Mouse (Mus musculus): ENCODE measurements around the gene Olfr92. TPM values are rescaled to one million over a fixed set of nuclear protein-coding genes. Genes with fewer than 3 reads are reported as not detected.
"Not testable (repeated sequence)": the region's sequence is repeated elsewhere in the genome, so short reads cannot be mapped to it uniquely, and the experiment has no call there.

The Olfr92 gene
- not detected for total RNA-seq (2018; cell fraction: chromatin; rRNA removed)
- not detected for total RNA-seq (2018; cell fraction: cytosol; rRNA removed)
- not detected for total RNA-seq (2018; cell fraction: nucleus; rRNA removed)
- polyA plus RNA-seq (2018): not detected in 3 replicates

DNA sequence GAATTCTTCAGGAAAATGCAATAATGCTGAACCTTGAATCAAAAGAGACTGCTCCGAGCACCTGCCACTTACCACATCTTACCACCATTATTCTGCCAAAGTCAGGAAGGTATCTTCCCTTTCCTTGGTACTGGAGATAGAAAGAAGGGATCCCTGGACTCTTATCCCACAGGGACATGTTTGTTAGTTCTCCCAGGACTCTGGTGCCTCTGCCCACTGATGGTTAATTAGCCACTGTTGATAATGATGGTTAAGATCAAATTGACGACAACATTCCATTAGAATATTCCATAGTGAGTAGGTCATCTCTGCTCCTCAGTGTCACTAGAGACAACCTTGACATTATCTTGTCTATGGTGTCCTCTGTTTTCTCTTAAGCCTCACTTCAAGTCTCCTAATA, at the start of gene Olfr92:
Gene Olfr92, minus strand, starts transcription at position 101 of the 400 bp plus-strand sequence.
- Histone ChIP-seq H3K27ac (no peak within 1 kb of the TSS), H3K36me3 (ENCODE audit: inconsistent target) (no peaks in the 10 kb centered on the region), H3K79me2 (ENCODE audit: inconsistent target) (no peaks in the 10 kb centered on the region), H3K4me3 (ENCODE audit: inconsistent target) (no peak within 1 kb of the TSS)
- 88% methylated on average over 2 of the region's 2 CpGs for WGBS (ENCODE audit: missing documents)

DNA sequence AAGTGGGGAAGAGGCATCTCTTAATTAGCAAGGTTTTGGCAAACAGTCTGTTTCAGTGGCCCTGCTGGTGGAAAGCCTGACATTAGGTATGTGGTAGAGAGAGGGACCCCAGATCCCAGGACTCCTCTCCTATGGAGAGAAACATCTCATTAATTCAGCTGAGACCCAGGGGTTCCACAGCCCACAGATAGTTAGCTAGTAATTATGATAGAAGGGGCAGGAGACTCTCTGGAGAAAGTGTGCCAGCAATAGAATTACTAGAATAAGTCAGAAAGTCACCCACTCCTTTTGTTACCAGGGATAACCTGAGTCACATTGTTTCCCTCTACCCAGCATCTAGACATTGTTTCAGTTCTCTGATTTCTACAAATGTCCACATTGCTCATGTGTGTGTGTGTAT, 41.5 kb upstream of the Olfr92 start, which contains the start of gene Olfr93:
Gene Olfr93, minus strand, starts transcription at position 101 of the 400 bp plus-strand sequence.
- H3K79me2 ChIP-seq (ENCODE audit: inconsistent target): no peaks in the 10 kb centered on the region

DNA sequence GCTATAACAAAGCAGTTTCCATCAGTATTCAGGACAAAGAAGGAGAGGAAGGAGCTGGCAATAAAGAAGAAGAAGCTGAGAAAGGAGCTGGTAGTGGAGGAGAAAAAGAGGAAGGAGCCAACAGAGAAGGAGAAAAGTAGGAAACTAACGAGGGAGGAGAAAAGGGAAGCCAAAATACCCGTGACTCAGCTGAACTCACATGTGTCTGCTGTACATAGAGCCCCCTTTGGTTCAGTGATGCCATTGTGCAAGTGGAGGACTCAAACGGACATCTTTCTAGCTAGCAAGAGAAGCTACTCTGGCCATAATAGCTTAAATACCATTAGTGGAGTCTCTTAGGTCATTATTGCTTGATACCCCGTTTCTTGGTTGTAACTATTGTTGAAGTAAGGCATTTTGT, 11.5 kb upstream of the Olfr92 start:
- not testable (repeated sequence) for H3K27ac ChIP-seq; H3K4me3 ChIP-seq (ENCODE audit: inconsistent target); H3K79me2 ChIP-seq (ENCODE audit: inconsistent target); H3K36me3 ChIP-seq (ENCODE audit: inconsistent target)
- WGBS (ENCODE audit: missing documents): 22% methylated on average over 4 of the region's 4 CpGs

More for the DNA sequence above, 41.5 kb upstream of the Olfr92 start, which contains the start of gene Olfr93:
- H3K4me3 ChIP-seq (ENCODE audit: inconsistent target): no peak within 1 kb of the TSS
- H3K27ac ChIP-seq: no peak within 1 kb of the TSS
- H3K36me3 ChIP-seq (ENCODE audit: inconsistent target): no peaks in the 10 kb centered on the region

DNA sequence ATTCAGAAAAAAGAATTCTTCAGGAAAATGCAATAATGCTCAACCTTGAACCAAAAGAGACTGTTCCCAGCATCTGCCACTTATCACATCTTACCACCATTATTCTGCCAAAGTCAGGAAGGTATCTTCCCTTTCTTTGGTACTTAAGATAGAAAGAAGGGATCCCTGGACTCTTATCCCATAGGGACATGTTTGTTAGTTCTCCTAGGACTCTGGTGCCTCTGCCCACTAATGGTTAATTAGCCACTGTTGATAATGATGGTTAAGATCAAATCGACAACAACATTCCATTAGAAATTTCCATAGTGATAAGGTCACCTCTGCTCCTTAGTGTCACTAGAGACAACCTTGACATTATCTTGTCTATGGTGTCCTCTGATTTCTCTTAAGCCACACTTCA, 21.7 kb downstream of the Olfr92 start, which contains the start of gene Olfr91:
Gene Olfr91, minus strand, starts transcription at position 101 of the 400 bp plus-strand sequence.
- WGBS (ENCODE audit: missing documents): 100% methylated on average over 1 of the region's 1 CpGs
- H3K79me2 ChIP-seq (ENCODE audit: inconsistent target): no peaks in the 10 kb centered on the region

DNA sequence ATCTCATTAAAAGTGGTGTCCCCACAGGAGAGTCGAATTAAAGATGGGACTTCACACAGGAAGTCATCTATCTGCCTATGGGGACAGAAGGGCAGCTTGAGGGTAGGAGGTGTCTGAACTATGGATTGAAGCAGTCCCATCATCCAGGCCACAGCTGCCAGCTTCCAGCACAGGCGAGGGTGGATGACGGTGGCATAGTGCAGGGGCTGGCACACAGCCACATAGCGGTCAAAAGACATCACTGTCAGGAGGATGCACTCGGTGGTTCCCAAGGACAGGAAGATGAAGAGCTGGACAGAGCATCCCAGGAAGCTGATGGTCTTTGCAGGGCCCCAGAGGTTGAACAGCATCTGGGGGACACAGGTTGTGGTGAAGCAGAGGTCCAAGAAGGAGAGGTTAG, 26.6 kb downstream of the Olfr92 start:
- no peaks in the 10 kb centered on the region for H3K36me3 ChIP-seq (ENCODE audit: inconsistent target)
- 91% methylated on average over 4 of the region's 5 CpGs for WGBS (ENCODE audit: missing documents)
- no peak overlapping the region for H3K4me3 ChIP-seq (ENCODE audit: inconsistent target)
- no peaks in the 10 kb centered on the region for H3K79me2 ChIP-seq (ENCODE audit: inconsistent target)
- no peak overlapping the region for H3K27ac ChIP-seq

More for the DNA sequence above, 21.7 kb downstream of the Olfr92 start, which contains the start of gene Olfr91:
- Histone ChIP-seq H3K27ac (no peak within 1 kb of the TSS), H3K36me3 (ENCODE audit: inconsistent target) (no peaks in the 10 kb centered on the region), H3K4me3 (ENCODE audit: inconsistent target) (no peak within 1 kb of the TSS)

DNA sequence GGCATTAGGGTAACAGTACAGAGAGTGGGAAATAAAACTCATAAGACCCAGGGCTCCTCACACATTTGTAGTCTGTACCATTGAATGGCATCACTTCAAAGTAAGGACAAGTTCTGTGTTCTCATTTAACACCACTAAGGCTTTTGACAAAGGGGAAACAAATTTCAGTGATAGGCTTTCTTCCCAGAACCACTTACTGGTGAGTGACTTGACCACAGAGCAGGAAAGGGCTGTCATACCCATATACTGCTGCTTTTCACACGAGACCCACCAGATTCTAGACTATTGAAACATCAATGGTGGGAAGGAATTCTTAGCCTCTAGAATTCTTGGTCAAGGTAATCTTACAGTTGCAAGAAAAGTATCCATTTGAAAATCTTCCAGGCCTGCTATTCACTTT, 27.7 kb downstream of the Olfr92 start:
- 0% methylated on average over 1 of the region's 1 CpGs for WGBS (ENCODE audit: missing documents)
- Histone ChIP-seq H3K79me2 (ENCODE audit: inconsistent target) (no peaks in the 10 kb centered on the region), H3K36me3 (ENCODE audit: inconsistent target) (no peaks in the 10 kb centered on the region)

DNA sequence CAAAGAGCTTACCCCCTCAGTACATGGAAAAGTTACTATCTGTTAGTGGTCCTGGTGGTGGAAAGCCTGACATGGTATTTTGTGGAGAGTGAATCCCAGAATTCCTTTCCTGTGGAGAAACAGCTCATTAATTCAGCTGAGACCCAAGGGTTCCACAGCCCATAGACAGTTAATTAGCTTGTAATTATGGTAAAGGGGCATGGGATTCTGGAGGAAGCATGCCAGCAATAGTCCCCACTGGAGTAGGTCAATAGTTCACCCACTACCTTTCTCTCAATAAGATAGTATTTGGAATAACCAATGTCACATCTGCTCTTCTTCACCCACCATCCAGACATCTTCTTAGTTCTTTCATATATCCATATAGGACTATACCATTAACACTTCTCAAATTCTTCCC, 31.5 kb downstream of the Olfr92 start, which contains the start of gene Olfr90:
Gene Olfr90, minus strand, starts transcription at position 101 of the 400 bp plus-strand sequence.
- Histone ChIP-seq H3K4me3 (ENCODE audit: inconsistent target) (no peak within 1 kb of the TSS), H3K79me2 (ENCODE audit: inconsistent target) (no peaks in the 10 kb centered on the region), H3K27ac (no peak within 1 kb of the TSS), H3K36me3 (ENCODE audit: inconsistent target) (no peaks in the 10 kb centered on the region)

More for the DNA sequence above, 27.7 kb downstream of the Olfr92 start:
- no peak overlapping the region for H3K4me3 ChIP-seq (ENCODE audit: inconsistent target)
- H3K27ac ChIP-seq: no peak overlapping the region

DNA sequence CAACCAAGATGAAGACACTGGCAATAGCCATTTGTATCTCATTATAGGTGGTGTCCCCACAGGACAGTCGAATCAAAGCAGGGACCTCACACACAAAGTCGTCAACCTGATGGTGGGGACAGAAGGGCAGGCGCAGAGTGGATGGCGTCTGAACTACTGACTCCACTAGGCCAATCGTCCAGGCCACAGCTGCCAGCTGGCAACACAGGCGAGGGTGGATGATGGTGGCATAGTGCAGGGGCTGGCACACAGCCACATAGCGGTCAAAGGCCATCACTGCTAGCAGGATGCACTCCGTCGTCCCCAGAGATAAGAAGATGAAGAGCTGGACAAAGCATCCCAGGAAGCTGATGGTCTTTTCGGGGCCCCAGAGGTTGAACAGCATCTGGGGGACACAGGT, 34.3 kb downstream of the Olfr92 start:
- no peaks in the 10 kb centered on the region for H3K36me3 ChIP-seq (ENCODE audit: inconsistent target)
- no peaks in the 10 kb centered on the region for H3K79me2 ChIP-seq (ENCODE audit: inconsistent target)
- no peak overlapping the region for H3K4me3 ChIP-seq (ENCODE audit: inconsistent target)
- WGBS (ENCODE audit: missing documents): 86% methylated on average over 10 of the region's 10 CpGs
- no peak overlapping the region for H3K27ac ChIP-seq

DNA sequence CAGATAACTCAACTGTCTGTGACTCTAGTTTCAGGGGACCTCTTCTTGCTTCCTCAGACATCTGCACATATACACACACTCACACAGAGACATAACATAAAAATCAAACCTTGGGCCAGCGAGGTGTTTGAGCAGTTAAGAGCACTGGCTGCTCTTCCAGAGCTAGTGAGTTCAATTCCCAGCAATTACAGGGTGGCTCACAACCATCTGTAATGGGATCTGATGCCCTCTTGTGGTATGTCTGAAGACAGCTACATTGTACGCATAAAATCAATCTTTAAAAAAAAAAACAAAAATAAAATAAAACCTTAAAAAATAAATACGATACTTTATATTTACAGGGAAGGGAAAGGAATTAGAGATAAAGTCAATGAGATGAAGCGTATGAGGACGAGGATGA, 35.3 kb downstream of the Olfr92 start:
- no peaks in the 10 kb centered on the region for H3K79me2 ChIP-seq (ENCODE audit: inconsistent target)
- 76% methylated on average over 5 of the region's 5 CpGs for WGBS (ENCODE audit: missing documents)
- H3K27ac ChIP-seq: no peak overlapping the region
- H3K36me3 ChIP-seq (ENCODE audit: inconsistent target): no peaks in the 10 kb centered on the region
- H3K4me3 ChIP-seq (ENCODE audit: inconsistent target): no peak overlapping the region

DNA sequence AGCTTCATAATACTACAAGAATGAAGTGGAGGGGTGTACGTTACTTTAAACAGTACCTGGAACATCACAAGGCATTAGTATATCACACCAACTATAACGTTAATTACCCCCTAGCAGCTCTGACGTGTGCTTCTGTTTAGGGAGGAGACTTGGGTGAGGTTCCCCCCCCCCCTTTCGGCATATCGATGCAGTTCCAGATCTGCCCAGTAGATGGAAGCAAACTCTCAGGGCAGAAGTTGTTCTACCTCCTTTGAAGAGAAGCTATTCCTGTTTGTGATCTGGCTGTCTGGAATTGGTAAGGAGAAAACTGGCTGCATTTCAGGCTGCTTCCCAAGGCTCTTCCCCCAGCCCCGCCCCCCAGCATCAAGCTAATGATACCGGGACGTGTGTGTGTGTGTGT, 36.6 kb downstream of the Olfr92 start:
- 9% methylated on average over 5 of the region's 8 CpGs for WGBS (ENCODE audit: missing documents)
- Histone ChIP-seq H3K4me3 (ENCODE audit: inconsistent target) (no peak overlapping the region), H3K36me3 (ENCODE audit: inconsistent target) (no peaks in the 10 kb centered on the region)

DNA sequence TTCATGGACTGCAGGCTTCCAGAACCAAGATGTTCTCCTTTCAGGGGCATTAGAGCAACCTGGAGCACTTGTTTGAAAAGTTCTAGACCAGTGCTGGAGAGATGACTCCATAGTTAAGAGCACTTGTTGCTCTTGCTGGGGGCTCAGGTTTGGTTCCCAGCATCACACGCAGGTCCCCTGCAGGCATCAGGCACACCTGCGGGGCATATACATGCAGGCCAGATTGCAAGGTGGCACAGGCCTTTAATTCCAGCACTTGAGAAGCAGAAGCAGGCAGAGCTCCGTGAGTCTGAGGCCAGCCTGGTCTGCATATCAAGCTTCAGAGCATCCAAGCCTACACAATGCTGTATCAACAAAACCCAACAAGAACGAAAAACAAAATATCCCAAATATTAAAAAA, 38.2 kb downstream of the Olfr92 start:
- no peak overlapping the region for H3K4me3 ChIP-seq (ENCODE audit: inconsistent target)
- H3K79me2 ChIP-seq (ENCODE audit: inconsistent target): no peaks in the 10 kb centered on the region
- H3K27ac ChIP-seq: no peak overlapping the region
- no peaks in the 10 kb centered on the region for H3K36me3 ChIP-seq (ENCODE audit: inconsistent target)
- WGBS (ENCODE audit: missing documents): 86% methylated on average over 4 of the region's 4 CpGs

More for the DNA sequence above, 36.6 kb downstream of the Olfr92 start:
- Histone ChIP-seq H3K79me2 (ENCODE audit: inconsistent target) (no peaks in the 10 kb centered on the region), H3K27ac (no peak overlapping the region)

DNA sequence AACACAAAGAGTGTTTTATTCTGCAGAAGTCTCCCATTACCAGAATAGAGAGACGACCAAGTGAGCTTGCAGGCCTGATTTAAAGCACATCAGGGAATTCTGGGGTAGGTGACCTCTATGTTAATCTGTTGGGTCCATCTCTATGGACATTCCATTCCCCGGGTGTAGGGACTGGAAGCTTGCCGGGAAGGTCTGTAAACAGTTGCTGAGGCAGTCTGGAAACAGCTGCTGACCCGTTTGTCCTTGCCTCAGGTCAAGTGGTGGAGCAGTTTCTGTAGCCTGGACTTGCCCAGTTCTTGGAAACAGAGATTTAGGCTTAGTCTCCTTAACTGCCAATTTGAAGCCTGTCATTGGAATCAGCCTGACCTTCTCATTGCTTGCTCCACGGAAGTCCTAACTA, 39.8 kb downstream of the Olfr92 start:
- no peaks in the 10 kb centered on the region for H3K79me2 ChIP-seq (ENCODE audit: inconsistent target)
- no peaks in the 10 kb centered on the region for H3K36me3 ChIP-seq (ENCODE audit: inconsistent target)
- WGBS (ENCODE audit: missing documents): 72% methylated on average over 5 of the region's 5 CpGs
- H3K27ac ChIP-seq: no peak overlapping the region
- H3K4me3 ChIP-seq (ENCODE audit: inconsistent target): no peak overlapping the region

DNA sequence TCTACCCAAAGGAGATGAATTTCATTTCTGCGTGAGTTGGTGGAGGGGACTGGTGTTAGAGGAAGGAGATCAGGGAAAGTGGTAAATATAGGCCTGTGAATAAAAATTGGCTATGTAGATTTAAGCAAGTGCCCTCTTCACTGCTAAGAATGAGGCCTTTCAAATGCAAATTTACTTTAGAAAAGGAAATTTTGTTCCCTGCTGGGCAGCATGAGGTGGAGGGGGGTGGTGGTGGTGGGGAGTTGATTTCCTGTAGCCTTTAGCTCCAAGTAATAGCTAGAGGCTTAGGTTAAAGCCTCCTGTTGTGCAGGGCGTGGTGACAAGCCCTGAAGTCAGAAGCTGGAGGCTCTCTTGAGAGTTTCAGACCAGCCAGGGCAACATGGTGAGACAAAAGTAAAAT, 40.9 kb downstream of the Olfr92 start:
- 70% methylated on average over 2 of the region's 2 CpGs for WGBS (ENCODE audit: missing documents)

DNA sequence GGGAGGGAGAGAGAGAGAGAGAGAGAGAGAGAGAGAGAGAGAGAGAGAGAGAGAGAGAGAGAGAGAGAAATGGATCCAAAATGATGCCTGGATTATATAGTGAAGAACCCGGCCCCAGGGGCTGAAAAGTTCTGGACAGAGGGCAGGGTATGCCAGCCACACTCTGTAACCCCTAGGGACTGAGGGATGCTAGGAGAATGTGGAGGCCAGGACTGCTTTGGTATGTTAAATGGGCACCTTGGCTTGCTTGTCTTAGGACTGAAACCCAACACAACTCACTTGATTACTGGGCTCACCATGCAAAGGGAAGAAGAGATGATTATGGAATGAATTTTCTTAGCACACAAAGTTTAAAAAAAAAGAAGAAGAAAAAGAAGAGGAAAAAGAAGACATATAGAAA, 41.7 kb downstream of the Olfr92 start:
- no peaks in the 10 kb centered on the region for H3K79me2 ChIP-seq (ENCODE audit: inconsistent target)
- no peak overlapping the region for H3K4me3 ChIP-seq (ENCODE audit: inconsistent target)
- no peak overlapping the region for H3K27ac ChIP-seq
- WGBS (ENCODE audit: missing documents): 85% methylated on average over 1 of the region's 1 CpGs
- no peaks in the 10 kb centered on the region for H3K36me3 ChIP-seq (ENCODE audit: inconsistent target)

More for the DNA sequence above, 40.9 kb downstream of the Olfr92 start:
- H3K27ac ChIP-seq: no peak overlapping the region
- no peak overlapping the region for H3K4me3 ChIP-seq (ENCODE audit: inconsistent target)
- H3K79me2 ChIP-seq (ENCODE audit: inconsistent target): no peaks in the 10 kb centered on the region
- H3K36me3 ChIP-seq (ENCODE audit: inconsistent target): no peaks in the 10 kb centered on the region

DNA sequence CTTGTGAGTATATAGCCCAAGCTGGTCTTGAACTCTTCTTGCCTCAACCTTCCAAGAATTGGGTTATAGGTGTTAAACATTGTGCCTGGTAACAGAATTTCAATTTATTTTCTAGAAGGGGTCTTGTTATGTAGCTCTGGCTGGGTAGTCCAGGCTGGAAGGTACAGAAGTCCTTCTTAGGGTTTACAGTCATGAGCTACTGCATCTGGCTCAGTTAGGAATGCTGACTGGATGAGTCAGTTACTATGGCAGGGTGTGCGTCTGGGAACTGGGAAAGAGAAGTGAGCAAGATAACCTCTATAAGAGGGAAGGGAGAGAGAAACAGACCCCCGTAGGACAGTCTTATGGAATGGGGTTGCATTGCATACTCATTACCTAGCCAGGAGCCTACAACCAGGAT, 44.1 kb downstream of the Olfr92 start:
- H3K4me3 ChIP-seq (ENCODE audit: inconsistent target): no peak overlapping the region
- 88% methylated on average over 2 of the region's 2 CpGs for WGBS (ENCODE audit: missing documents)
- H3K36me3 ChIP-seq (ENCODE audit: inconsistent target): no peaks in the 10 kb centered on the region
- H3K27ac ChIP-seq: no peak overlapping the region
- H3K79me2 ChIP-seq (ENCODE audit: inconsistent target): no peaks in the 10 kb centered on the region

DNA sequence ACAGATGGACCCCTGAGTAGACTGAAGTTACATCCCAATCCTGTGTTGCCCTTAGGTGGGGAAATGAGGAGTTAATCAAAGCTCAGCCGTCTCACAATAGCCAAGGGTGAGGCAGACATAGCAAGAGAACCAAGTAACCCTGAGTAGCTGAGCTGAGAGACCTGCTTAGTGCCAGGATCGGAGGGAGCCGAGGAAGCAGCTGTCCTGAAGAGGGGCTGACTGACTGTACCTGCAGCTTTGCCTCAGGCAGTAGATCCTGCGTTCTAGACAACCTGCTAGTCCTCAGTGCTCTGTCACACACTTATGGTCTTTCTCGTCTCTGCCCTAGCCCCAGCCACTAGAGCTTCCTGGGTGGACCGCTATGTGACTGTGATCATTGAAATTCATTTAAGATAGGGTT, 44.7 kb downstream of the Olfr92 start:
- 91% methylated on average over 6 of the region's 6 CpGs for WGBS (ENCODE audit: missing documents)
- Histone ChIP-seq H3K4me3 (ENCODE audit: inconsistent target) (no peak overlapping the region), H3K36me3 (ENCODE audit: inconsistent target) (no peaks in the 10 kb centered on the region), H3K79me2 (ENCODE audit: inconsistent target) (no peaks in the 10 kb centered on the region), H3K27ac (no peak overlapping the region)

All from macrophage (primary cell).